Mouse (Mus musculus) embryonic facial prominence, embryonic 11.5 days (tissue): ENCODE results near the gene Fam131b. TPM values are rescaled to one million over a fixed set of nuclear protein-coding genes. Genes with fewer than 3 reads are reported as not detected.

Experiments
- ATAC-seq: fragments of 200-750 bp; cut with Nextera tagmentation; replicated peaks from 2 replicates; pipeline ENCODE4 v1.8.0; 2017; ENCODE audit warnings: low read depth; ENCODE audit not compliant: insufficient number of reproducible peaks, low FRiP score, low TSS enrichment
- DNase-seq: peaks from one replicate; pipeline ENCODE4 v3.0.0-alpha.2; 2015; ENCODE audit warnings: low spot score
- H3K27ac ChIP-seq: fragments of 300-500 bp; sonication (generic); replicated peaks from 2 replicates; pipeline ENCODE4 v1.5.1; 2014; ENCODE audit warnings: mild to moderate bottlenecking, low read depth, low read length, control low read depth
- H3K27me3 ChIP-seq: fragments of 300-500 bp; sonication (generic); 2 replicates; pipeline ENCODE4 v1.6.1; 2014; ENCODE audit warnings: mild to moderate bottlenecking, low read length, moderate library complexity, mixed read lengths; ENCODE audit not compliant: control insufficient read depth, insufficient read depth
- H3K36me3 ChIP-seq: fragments of 300-500 bp; sonication (generic); replicated peaks from 2 replicates; pipeline ENCODE4 v1.6.1; 2014; ENCODE audit warnings: low read depth, mild to moderate bottlenecking, low read length, moderate library complexity, mixed read lengths; ENCODE audit not compliant: control insufficient read depth, insufficient read depth
- H3K4me1 ChIP-seq: fragments of 300-500 bp; sonication (generic); 2 replicates; pipeline ENCODE4 v1.6.1; 2014; ENCODE audit warnings: low read length, mixed read lengths; ENCODE audit not compliant: control insufficient read depth, insufficient read depth
- H3K4me2 ChIP-seq: fragments of 300-500 bp; sonication (generic); 2 replicates; pipeline ENCODE4 v1.6.1; 2014; ENCODE audit warnings: low read depth, mild to moderate bottlenecking, control low read depth, low read length, moderate library complexity
- H3K4me3 ChIP-seq: fragments of 300-500 bp; sonication (generic); 2 replicates; pipeline ENCODE4 v1.5.1; 2014; ENCODE audit warnings: low read depth, low read length, control low read depth
- H3K9ac ChIP-seq: fragments of 300-500 bp; sonication (generic); replicated peaks from 2 replicates; pipeline ENCODE4 v1.6.1; 2014; ENCODE audit warnings: mild to moderate bottlenecking, control low read depth, low read length
- H3K9me3 ChIP-seq: fragments of 300-500 bp; sonication (generic); replicated peaks from 2 replicates; pipeline ENCODE4 v1.6.1; 2016; ENCODE audit warnings: mild to moderate bottlenecking, low read length, inconsistent platforms, mixed read lengths; ENCODE audit not compliant: control insufficient read depth
- WGBS: fragments of 180-500 bp; shearing (Covaris S2); extraction: QIAGEN DNeasy Blood & Tissue Kit; methylation state at CpG from one replicate; pipeline ENCODE4 v1.1.7; 2014; 5-methylcytosine and 5-hydroxymethylcytosine counted together
- polyA plus RNA-seq: library from polyadenylated mRNA; unstranded; fragments of >200 nt; fragmentation: Nextera tagmentation; extraction: Ambion mirVana; gene quantifications from 2 replicates; pipeline ENCODE4 v1.2.1, GENCODE M21; 2014

Fam131b gene
- polyA plus RNA-seq, 1 experiment from 2014 or later, result 0.66 TPM

GRCm38 (mm10) chr6:42353180-42353579 lies 28.7 kb upstream of the Fam131b start:
- H3K4me1 ChIP-seq, result peaks cover 4% of the 10 kb centered on the region
- no peak overlapping the region for H3K4me2 ChIP-seq
- DNase-seq (no peak), ATAC-seq (no peak)
- H3K9me3 ChIP-seq, result no peaks in the 10 kb centered on the region
- H3K9ac ChIP-seq, result no peak overlapping the region
- WGBS, result 81% methylated on average over 8 of the region's 8 CpGs
- H3K4me3 ChIP-seq, result no peak overlapping the region
- no peaks in the 10 kb centered on the region for H3K27me3 ChIP-seq
- H3K27ac ChIP-seq, result no peak overlapping the region
- peaks cover 4% of the 10 kb centered on the region; the same call in 1 of the 2 replicates for H3K36me3 ChIP-seq

GRCm38 (mm10) chr6:42352486-42352846 lies 28.0 kb upstream of the Fam131b start:
- Histone ChIP-seq H3K4me1 (peaks cover 4% of the 10 kb centered on the region), H3K36me3 (peaks cover 2% of the 10 kb centered on the region; the same call in 1 of the 2 replicates), H3K27ac (no peak overlapping the region), H3K9me3 (no peaks in the 10 kb centered on the region), H3K9ac (no peak overlapping the region), H3K4me2 (no peak overlapping the region), H3K27me3 (no peaks in the 10 kb centered on the region), H3K4me3 (no peak overlapping the region)
- ATAC-seq (no peak), DNase-seq (no peak)
- 90% methylated on average over 1 of the region's 1 CpGs for WGBS

GRCm38 (mm10) chr6:42351776-42352485 lies 27.5 kb upstream of the Fam131b start:
- ATAC-seq, result no peak
- no peaks in the 10 kb centered on the region for H3K27me3 ChIP-seq
- H3K27ac ChIP-seq, result no peak overlapping the region
- H3K9ac ChIP-seq, result no peak overlapping the region
- 88% methylated on average over 7 of the region's 7 CpGs for WGBS
- no peak overlapping the region; the same call in 1 of the 2 replicates for H3K4me2 ChIP-seq
- DNase-seq, result no peak
- peaks cover 4% of the 10 kb centered on the region for H3K4me1 ChIP-seq
- H3K36me3 ChIP-seq, result no peaks in the 10 kb centered on the region; the same call in 1 of the 2 replicates
- no peak overlapping the region for H3K4me3 ChIP-seq
- H3K9me3 ChIP-seq, result no peaks in the 10 kb centered on the region

- H3K27ac ChIP-seq, result no peak overlapping the region
- no peaks in the 10 kb centered on the region; the same call in 1 of the 2 replicates for H3K36me3 ChIP-seq
- H3K27me3 ChIP-seq, result no peaks in the 10 kb centered on the region
- H3K4me2 ChIP-seq, result peak overlapping the region; percentile 79
- H3K9ac ChIP-seq, result peak overlapping the region; percentile 86
- peaks cover 4% of the 10 kb centered on the region for H3K4me1 ChIP-seq
- H3K4me3 ChIP-seq, result peak overlapping the region; percentile 80
- ATAC-seq (no peak), DNase-seq (no peak)
- WGBS, result 43% methylated on average over 13 of the region's 13 CpGs
- no peaks in the 10 kb centered on the region for H3K9me3 ChIP-seq
Measured at GRCm38 (mm10) chr6:42350968-42351775, 26.7 kb upstream of the Fam131b start.

- peak overlapping the region; percentile 93 for H3K27ac ChIP-seq
- peak overlapping the region; percentile 80 for H3K4me3 ChIP-seq
- H3K36me3 ChIP-seq, result no peaks in the 10 kb centered on the region; the same call in 1 of the 2 replicates
- no peaks in the 10 kb centered on the region for H3K9me3 ChIP-seq
- H3K4me1 ChIP-seq, result peaks cover 4% of the 10 kb centered on the region
- ATAC-seq, result peak; percentile 61
- under 1% methylated on average over 58 of the region's 72 CpGs for WGBS
- peak overlapping the region; percentile 79 for H3K4me2 ChIP-seq
- H3K27me3 ChIP-seq, result no peaks in the 10 kb centered on the region
- peak; percentile 82 for DNase-seq
- H3K9ac ChIP-seq, result peak overlapping the region; percentile 86
Measured at GRCm38 (mm10) chr6:42350021-42350967, 25.9 kb upstream of the Fam131b start.

GRCm38 (mm10) chr6:42349426-42350020 lies 25.1 kb upstream of the Fam131b start, which contains the start of gene Zyx:
Gene Zyx, plus strand, starts transcription at chr6:42349630.
- Histone ChIP-seq H3K36me3 (no peaks in the 10 kb centered on the region; the same call in 1 of the 2 replicates), H3K4me2 (peak within 1 kb of the TSS; percentile 79), H3K9me3 (no peaks in the 10 kb centered on the region), H3K9ac (peak within 1 kb of the TSS; percentile 86), H3K27ac (peak within 1 kb of the TSS; percentile 93), H3K27me3 (no peaks in the 10 kb centered on the region), H3K4me1 (peaks cover 4% of the 10 kb centered on the region), H3K4me3 (peak within 1 kb of the TSS; percentile 80)
- DNase-seq, result peak; percentile 90
- peak; percentile 95 for ATAC-seq
- 0% methylated on average over 24 of the region's 36 CpGs for WGBS

- no peak; the same call in 1 of the 2 replicates for ATAC-seq
- Histone ChIP-seq H3K9ac (peak overlapping the region; percentile 86), H3K9me3 (no peaks in the 10 kb centered on the region), H3K27ac (peak overlapping the region; percentile 93), H3K36me3 (no peaks in the 10 kb centered on the region; the same call in 1 of the 2 replicates), H3K4me1 (peaks cover 4% of the 10 kb centered on the region), H3K4me3 (peak overlapping the region; percentile 80), H3K4me2 (peak overlapping the region; percentile 79), H3K27me3 (no peaks in the 10 kb centered on the region)
- WGBS, result 0% methylated on average over 11 of the region's 11 CpGs
- peak; percentile 80 for DNase-seq
Measured at GRCm38 (mm10) chr6:42349006-42349425, 24.6 kb upstream of the Fam131b start.
